Mouse (Mus musculus): ENCODE results near the gene Grik5. TPM values are rescaled to one million over a fixed set of nuclear protein-coding genes. Genes with fewer than 3 reads are reported as not detected.
"Not testable (repeated sequence)": the region's sequence is repeated elsewhere in the genome, so short reads cannot be mapped to it uniquely, and the experiment has no call there.

The Grik5 gene
- polyA plus RNA-seq, 1 experiment from 2014 or later, result 15.0 TPM

DNA sequence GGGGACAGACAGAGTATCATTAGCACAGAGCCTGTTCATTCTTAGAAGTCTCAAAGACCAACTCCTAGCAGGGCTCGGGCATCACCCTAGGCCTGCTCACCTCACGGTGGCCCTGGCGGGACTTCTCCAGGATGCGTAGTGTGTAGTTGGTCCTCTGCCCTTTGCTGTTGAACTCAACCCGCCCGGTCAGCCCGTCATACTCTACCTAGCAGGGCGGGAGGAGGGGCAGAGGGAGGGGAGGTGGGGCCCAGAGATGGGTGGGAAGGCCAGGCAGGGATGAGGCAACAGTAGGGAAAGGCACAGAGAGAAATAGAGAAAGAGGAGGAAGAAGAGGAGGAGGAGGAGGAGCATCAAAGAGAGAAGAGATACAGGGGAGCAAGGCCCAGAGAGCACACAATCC is 13.8 kb downstream of the Grik5 start:
- WGBS, result 93% methylated on average over 8 of the region's 8 CpGs
- H3K9ac ChIP-seq (replicated peaks), result no peak overlapping the region
- H3K27me3 ChIP-seq, result no peaks in the 10 kb centered on the region
- no peak for ATAC-seq (ENCODE audit: insufficient number of reproducible peaks, insufficient read depth, low FRiP score, low TSS enrichment, low read depth)
- no peaks in the 10 kb centered on the region for H3K4me1 ChIP-seq (replicated peaks)
- H3K9me3 ChIP-seq, result 0 out of 2 replicates have a peak, but pooled peaks cover 7% of the 10 kb centered on the region
- H3K4me3 ChIP-seq (replicated peaks), result no peak overlapping the region
- H3K36me3 ChIP-seq, result peaks cover 98% of the 10 kb centered on the region
- H3K4me2 ChIP-seq, result no peak overlapping the region
- H3K27ac ChIP-seq, result no peak overlapping the region

DNA sequence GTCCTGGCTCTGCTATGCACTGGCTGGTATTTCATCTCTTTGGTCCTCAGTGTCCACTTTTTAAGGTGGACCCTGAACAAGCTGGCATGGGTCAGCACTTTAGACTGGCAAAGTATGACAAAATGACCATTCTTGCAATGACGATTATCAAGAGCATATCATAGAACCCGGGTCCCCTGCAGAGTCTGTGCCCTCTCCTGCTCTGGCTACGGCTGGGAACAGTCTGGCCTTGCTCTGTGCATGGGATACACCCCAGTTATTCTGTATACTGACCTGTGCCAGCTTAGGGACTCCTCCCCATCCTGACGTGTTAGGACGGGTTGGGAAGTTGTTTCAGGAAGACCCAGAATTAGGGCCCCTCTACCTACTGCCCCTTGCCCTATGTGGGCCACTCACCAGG is 14.3 kb downstream of the Grik5 start:
- no peak overlapping the region for H3K4me3 ChIP-seq (replicated peaks)
- WGBS, result 89% methylated on average over 5 of the region's 5 CpGs
- no peak overlapping the region for H3K9ac ChIP-seq (replicated peaks)
- H3K27ac ChIP-seq, result no peak overlapping the region
- H3K27me3 ChIP-seq, result no peaks in the 10 kb centered on the region
- peaks cover 98% of the 10 kb centered on the region for H3K36me3 ChIP-seq
- H3K9me3 ChIP-seq, result 0 out of 2 replicates have a peak, but pooled peaks cover 7% of the 10 kb centered on the region
- H3K4me2 ChIP-seq, result no peak overlapping the region
- ATAC-seq (ENCODE audit: insufficient number of reproducible peaks, insufficient read depth, low FRiP score, low TSS enrichment, low read depth), result no peak
- H3K4me1 ChIP-seq (replicated peaks), result no peaks in the 10 kb centered on the region

DNA sequence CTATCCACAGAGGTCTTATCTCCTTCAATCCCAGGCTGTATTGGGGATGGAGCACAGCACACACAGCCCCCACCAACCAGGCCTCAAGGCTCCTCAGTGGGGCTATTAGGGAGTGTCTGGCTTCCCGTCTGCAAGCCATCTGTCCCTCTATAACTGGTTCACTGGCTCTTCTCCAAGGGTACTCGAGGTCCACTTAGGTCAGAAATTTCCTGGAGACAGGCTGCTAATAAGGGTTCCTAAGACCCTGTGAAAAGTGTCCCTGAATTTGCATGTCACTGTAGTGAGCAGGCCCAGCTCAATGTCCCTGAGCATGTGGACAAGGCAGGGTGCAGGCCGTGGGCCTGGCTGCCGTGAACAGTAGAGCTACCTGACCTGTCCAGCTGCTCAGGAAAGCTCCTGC is 15.2 kb downstream of the Grik5 start:
- no peaks in the 10 kb centered on the region for H3K27me3 ChIP-seq
- H3K36me3 ChIP-seq, result peaks cover 97% of the 10 kb centered on the region
- H3K4me2 ChIP-seq, result no peak overlapping the region
- no peak overlapping the region for H3K27ac ChIP-seq
- no peaks in the 10 kb centered on the region for H3K4me1 ChIP-seq (replicated peaks)
- H3K9ac ChIP-seq (replicated peaks), result no peak overlapping the region
- no peak overlapping the region for H3K4me3 ChIP-seq (replicated peaks)
- ATAC-seq (ENCODE audit: insufficient number of reproducible peaks, insufficient read depth, low FRiP score, low TSS enrichment, low read depth), result no peak
- 0 out of 2 replicates have a peak, but pooled peaks cover 7% of the 10 kb centered on the region for H3K9me3 ChIP-seq
- 75% methylated on average over 4 of the region's 4 CpGs for WGBS

DNA sequence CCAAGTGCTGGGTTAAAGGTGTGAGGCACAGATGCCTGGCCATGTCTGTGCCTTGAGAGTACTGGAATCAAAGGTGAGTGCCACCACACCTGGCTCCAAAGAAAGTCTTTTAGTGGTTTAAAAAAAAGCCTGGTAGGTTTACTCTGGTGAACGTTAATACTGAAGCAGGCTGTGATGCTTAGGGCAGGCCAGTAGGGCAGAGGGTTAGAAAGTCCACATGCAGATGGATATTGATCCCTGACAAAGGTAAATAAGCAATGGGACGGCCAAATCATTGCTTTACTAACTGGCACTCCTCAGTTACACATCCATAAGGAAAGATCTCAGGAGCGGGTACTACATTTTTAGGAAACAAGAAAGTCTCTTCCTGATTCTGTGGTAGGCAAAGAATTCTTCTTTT is 19.6 kb downstream of the Grik5 start:
- H3K4me1 ChIP-seq (replicated peaks), result no peaks in the 10 kb centered on the region
- H3K9me3 ChIP-seq, result 0 out of 2 replicates have a peak, but pooled peaks cover 7% of the 10 kb centered on the region
- no peak overlapping the region for H3K9ac ChIP-seq (replicated peaks)
- H3K27me3 ChIP-seq, result no peaks in the 10 kb centered on the region
- H3K27ac ChIP-seq, result no peak overlapping the region
- H3K36me3 ChIP-seq, result peaks cover 98% of the 10 kb centered on the region
- ATAC-seq (ENCODE audit: insufficient number of reproducible peaks, insufficient read depth, low FRiP score, low TSS enrichment, low read depth), result no peak
- WGBS, result 85% methylated on average over 3 of the region's 3 CpGs
- no peak overlapping the region for H3K4me3 ChIP-seq (replicated peaks)
- H3K4me2 ChIP-seq, result no peak overlapping the region

DNA sequence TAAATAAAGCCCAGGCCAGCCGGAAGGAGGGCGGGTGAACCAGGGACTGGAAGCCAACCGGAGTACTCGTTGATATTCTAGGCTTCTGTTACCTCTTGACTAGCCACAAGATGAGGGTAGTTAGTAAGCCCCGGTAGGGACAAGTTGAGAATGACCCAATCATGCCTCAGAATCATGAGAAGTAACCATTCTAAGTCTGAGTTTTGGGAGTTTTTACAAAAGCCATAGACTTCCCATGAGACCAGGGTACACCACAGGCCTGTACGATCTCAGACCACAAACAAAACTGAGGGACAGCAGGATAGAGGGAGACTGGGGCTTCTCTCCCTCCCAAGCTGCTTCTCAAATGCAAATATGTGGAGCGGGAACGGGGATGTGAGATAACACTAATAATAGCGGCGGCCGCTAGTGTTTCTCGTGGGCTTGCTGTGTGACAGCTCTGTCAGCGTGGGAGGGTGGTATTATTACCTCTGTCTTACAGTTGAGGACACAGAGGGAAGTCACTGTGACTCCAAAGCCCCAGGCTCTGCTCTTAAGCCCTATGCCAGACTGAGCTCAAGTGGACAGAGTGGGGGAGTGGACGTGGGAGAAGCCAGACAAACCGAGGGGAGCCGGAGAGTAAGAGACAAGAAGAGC is 22.7 kb downstream of the Grik5 start:
- Histone ChIP-seq H3K27me3 (no peaks in the 10 kb centered on the region), H3K4me3 (replicated peaks) (no peak overlapping the region), H3K27ac (no peak overlapping the region), H3K36me3 (peaks cover 97% of the 10 kb centered on the region), H3K4me2 (no peak overlapping the region), H3K9me3 (no peaks in the 10 kb centered on the region), H3K4me1 (replicated peaks) (no peaks in the 10 kb centered on the region), H3K9ac (replicated peaks) (no peak overlapping the region)
- ATAC-seq (ENCODE audit: insufficient number of reproducible peaks, insufficient read depth, low FRiP score, low TSS enrichment, low read depth), result no peak
- WGBS, result 83% methylated on average over 16 of the region's 16 CpGs

DNA sequence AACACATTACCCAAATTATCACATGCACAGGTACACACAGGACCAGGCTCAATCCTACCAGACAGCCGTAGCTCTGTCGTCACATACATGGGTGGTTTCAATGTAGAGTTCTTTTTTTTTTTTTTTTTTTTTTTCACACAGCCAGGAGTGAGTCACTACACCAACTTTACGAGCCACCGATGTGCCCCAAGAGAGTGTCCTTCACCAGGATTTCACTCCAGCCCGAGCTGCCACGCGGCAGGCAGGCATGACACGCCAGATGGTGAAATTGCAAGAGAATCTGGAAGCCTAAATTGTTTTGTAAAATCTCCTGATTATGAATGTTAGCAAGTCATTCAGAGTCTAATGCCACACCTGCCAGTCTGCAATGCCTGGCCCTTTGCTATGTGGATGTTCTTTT is 24.8 kb downstream of the Grik5 start:
- Histone ChIP-seq H3K27ac (no peak overlapping the region), H3K27me3 (no peaks in the 10 kb centered on the region), H3K9ac (replicated peaks) (no peak overlapping the region), H3K9me3 (no peaks in the 10 kb centered on the region), H3K4me1 (replicated peaks) (no peaks in the 10 kb centered on the region), H3K4me3 (replicated peaks) (no peak overlapping the region), H3K4me2 (no peak overlapping the region), H3K36me3 (peaks cover 97% of the 10 kb centered on the region)
- 87% methylated on average over 8 of the region's 8 CpGs for WGBS
- ATAC-seq (ENCODE audit: insufficient number of reproducible peaks, insufficient read depth, low FRiP score, low TSS enrichment, low read depth), result no peak

DNA sequence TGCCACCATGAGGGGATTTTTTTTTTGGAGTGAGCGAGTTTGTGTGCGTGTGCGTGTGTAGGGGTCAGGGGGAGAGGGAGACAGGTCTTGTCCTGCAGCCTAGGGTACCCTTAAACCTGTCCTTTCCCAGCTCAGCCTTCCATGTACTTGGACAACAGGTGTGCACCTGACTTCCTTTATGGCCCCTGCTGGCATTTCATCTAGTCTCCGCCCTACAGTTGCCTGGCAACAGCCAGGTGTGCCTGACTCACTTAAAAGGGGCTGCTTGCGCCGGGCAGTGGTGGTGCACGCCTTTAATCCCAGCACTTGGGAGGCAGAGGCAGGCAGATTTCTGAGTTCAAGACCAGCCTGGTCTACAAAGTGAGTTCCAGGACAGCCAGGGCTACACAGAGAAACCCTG is 27.5 kb downstream of the Grik5 start:
- not testable (repeated sequence) for ATAC-seq (ENCODE audit: insufficient number of reproducible peaks, insufficient read depth, low FRiP score, low TSS enrichment, low read depth); H3K27me3 ChIP-seq; H3K4me2 ChIP-seq; H3K4me3 ChIP-seq (replicated peaks); H3K9me3 ChIP-seq; H3K9ac ChIP-seq (replicated peaks); H3K27ac ChIP-seq; H3K4me1 ChIP-seq (replicated peaks)
- WGBS, result 87% methylated on average over 7 of the region's 7 CpGs
- H3K36me3 ChIP-seq, result peaks cover 99% of the 10 kb centered on the region

DNA sequence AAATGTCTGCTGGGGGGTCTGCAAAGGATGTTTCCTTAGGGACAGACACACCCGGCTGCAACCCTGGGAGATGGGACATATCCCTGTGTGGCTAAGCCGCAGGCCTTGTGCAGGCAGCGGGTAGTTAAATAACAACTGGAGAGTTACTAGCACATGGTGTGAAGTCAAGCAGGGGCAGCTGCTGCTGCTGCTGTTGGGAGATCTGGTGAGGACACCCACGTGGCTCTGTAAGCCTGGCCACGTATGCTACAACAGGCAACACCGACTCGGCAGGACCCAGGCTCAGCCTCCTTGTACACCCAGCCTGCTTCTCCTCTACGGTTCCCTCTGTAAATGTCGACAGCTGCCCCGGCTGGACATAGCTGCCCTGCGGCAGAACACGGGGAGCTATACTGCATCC is 30.2 kb downstream of the Grik5 start:
- Histone ChIP-seq H3K27me3 (no peaks in the 10 kb centered on the region), H3K36me3 (peaks cover 98% of the 10 kb centered on the region), H3K9me3 (no peaks in the 10 kb centered on the region), H3K4me3 (replicated peaks) (no peak overlapping the region), H3K27ac (no peak overlapping the region), H3K9ac (replicated peaks) (no peak overlapping the region), H3K4me1 (replicated peaks) (no peaks in the 10 kb centered on the region), H3K4me2 (no peak overlapping the region)
- 86% methylated on average over 12 of the region's 12 CpGs for WGBS
- ATAC-seq (ENCODE audit: insufficient number of reproducible peaks, insufficient read depth, low FRiP score, low TSS enrichment, low read depth), result no peak

DNA sequence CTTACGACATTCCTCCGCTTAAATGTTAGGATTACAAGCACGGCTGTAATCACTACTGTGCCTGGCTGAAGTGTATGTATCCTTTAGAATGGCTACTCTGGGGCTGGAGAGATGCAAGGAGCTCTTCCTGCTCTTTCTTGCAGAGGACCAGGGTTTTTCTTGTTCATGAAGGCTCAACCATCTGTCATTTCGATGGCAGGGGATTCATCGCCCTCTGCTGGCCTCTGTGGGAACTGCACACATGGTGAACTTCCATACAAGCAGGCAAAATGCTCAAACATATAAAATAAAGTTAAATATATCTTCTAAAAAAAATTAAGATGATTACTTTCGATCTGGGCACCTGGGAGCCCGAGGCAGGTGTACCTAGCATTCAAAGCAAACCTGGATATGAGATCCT is 36.2 kb downstream of the Grik5 start:
- Histone ChIP-seq H3K9me3 (no peaks in the 10 kb centered on the region), H3K27me3 (no peaks in the 10 kb centered on the region), H3K27ac (no peak overlapping the region), H3K4me3 (replicated peaks) (no peak overlapping the region), H3K4me2 (no peak overlapping the region), H3K4me1 (replicated peaks) (no peaks in the 10 kb centered on the region), H3K9ac (replicated peaks) (no peak overlapping the region), H3K36me3 (peaks cover 94% of the 10 kb centered on the region)
- 54% methylated on average over 7 of the region's 7 CpGs for WGBS
- ATAC-seq (ENCODE audit: insufficient number of reproducible peaks, insufficient read depth, low FRiP score, low TSS enrichment, low read depth), result no peak

DNA sequence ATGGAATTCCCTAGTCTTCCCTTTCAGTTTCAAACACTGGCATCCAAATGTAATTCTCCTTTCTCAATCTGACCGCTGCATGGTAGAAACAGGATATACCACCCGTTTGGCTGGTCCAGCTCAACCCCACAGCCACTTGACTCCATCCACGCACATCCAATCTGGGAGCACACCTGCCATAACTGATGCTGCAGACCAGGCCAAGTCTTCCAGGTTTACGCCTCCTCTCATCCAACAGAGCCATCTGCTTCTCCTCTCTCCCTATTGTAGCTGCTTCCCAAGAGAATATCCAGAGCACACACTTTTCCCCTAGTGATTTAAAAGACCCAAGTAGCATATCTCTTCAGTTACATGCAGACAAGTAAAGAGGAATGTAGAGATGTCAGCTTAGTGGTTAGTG is 37.4 kb downstream of the Grik5 start:
- WGBS, result 98% methylated on average over 4 of the region's 4 CpGs
- no peak overlapping the region for H3K4me2 ChIP-seq
- H3K4me3 ChIP-seq (replicated peaks), result no peak overlapping the region
- H3K9me3 ChIP-seq, result no peaks in the 10 kb centered on the region
- no peak overlapping the region for H3K27ac ChIP-seq
- ATAC-seq (ENCODE audit: insufficient number of reproducible peaks, insufficient read depth, low FRiP score, low TSS enrichment, low read depth), result no peak
- no peak overlapping the region for H3K9ac ChIP-seq (replicated peaks)
- no peaks in the 10 kb centered on the region for H3K4me1 ChIP-seq (replicated peaks)
- peaks cover 88% of the 10 kb centered on the region for H3K36me3 ChIP-seq
- H3K27me3 ChIP-seq, result no peaks in the 10 kb centered on the region

DNA sequence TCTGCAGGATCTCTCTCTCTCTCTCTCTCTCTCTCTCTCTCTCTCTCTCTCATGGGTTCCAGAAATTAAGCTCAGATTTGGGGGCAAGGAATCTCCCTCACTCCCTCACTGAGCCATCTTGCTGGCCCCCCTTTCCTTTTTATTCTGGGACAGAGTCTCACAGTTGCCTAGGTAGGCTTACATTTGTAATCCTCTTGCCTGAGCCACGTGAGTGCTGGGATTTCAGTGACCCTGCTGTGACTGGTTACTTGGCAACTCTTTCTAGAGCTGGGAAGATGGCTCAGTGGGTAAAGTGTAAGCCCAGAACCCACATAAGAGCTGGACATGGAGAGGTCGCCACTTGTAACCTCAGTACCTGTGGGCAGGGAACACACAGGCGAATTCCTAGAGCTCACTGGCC is 40.6 kb downstream of the Grik5 start:
- 72% methylated on average over 3 of the region's 3 CpGs for WGBS
- Histone ChIP-seq H3K9me3 (no peaks in the 10 kb centered on the region), H3K27ac (no peak overlapping the region), H3K27me3 (no peaks in the 10 kb centered on the region), H3K36me3 (peaks cover 74% of the 10 kb centered on the region), H3K4me2 (no peak overlapping the region), H3K4me3 (replicated peaks) (no peak overlapping the region), H3K9ac (replicated peaks) (no peak overlapping the region), H3K4me1 (replicated peaks) (no peaks in the 10 kb centered on the region)
- ATAC-seq (ENCODE audit: insufficient number of reproducible peaks, insufficient read depth, low FRiP score, low TSS enrichment, low read depth), result no peak

DNA sequence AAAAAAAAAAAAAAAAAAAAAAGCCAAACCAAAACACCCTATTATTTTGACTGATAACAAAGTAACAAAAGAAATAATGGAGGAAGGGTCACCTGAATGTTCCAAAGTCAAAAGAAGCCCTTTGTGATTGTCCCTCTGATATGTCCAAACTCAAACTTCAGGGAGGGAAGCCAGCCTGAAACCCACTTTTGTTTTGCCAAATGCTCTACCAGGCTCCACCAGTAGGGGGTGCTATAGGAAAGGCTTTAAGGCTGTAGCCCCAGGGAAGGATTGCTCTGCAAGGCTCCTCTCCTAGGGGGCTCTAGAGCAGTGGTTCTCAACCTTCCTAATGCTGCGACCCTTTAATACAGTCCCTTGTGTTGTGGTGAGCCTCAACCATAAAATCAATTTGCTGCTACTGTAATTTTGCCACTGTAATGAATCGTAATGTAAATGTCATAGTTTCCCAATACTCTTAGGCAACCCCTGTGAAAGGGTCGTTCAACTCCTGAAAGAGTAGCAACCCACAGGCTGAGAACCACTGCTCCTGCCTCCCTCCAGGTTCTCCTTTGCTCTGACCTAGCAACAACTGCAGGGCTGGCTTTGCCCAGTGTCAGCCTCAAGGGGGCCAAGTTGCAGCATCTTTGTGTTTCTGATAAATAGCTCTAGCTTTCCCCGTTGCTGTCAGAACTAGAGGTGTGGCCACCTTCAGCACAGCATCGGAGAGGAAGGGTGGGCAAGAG is 42.0 kb downstream of the Grik5 start:
- no peak overlapping the region for H3K4me2 ChIP-seq
- ATAC-seq (ENCODE audit: insufficient number of reproducible peaks, insufficient read depth, low FRiP score, low TSS enrichment, low read depth), result no peak
- no peaks in the 10 kb centered on the region for H3K4me1 ChIP-seq (replicated peaks)
- H3K27me3 ChIP-seq, result no peaks in the 10 kb centered on the region
- no peak overlapping the region for H3K9ac ChIP-seq (replicated peaks)
- peaks cover 71% of the 10 kb centered on the region for H3K36me3 ChIP-seq
- no peaks in the 10 kb centered on the region for H3K9me3 ChIP-seq
- H3K4me3 ChIP-seq (replicated peaks), result no peak overlapping the region
- 39% methylated on average over 5 of the region's 5 CpGs for WGBS
- H3K27ac ChIP-seq, result no peak overlapping the region

Measured in limb, embryonic 12.5 days (tissue).